Mouse (Mus musculus) G1E (cell line): ENCODE data around the gene Hypk.

ENCODE experiments used
- CTCF ChIP-seq: IDR thresholded peaks from 2 replicates; pipeline ENCODE4 v1.5.1; 2012; ENCODE audit warnings: low read depth, low read length, inconsistent platforms, mixed read lengths
- POLR2AphosphoS5 ChIP-seq: IDR thresholded peaks from 2 replicates; pipeline ENCODE4 v1.6.1; 2012; ENCODE audit warnings: low read depth, low read length, inconsistent platforms; ENCODE audit not compliant: insufficient replicate concordance
- TAL1 ChIP-seq: conservative IDR thresholded peaks from 2 replicates; pipeline ENCODE4 v1.6.1; 2012; ENCODE audit warnings: low read depth, low read length, inconsistent platforms, mixed read lengths

DNA sequence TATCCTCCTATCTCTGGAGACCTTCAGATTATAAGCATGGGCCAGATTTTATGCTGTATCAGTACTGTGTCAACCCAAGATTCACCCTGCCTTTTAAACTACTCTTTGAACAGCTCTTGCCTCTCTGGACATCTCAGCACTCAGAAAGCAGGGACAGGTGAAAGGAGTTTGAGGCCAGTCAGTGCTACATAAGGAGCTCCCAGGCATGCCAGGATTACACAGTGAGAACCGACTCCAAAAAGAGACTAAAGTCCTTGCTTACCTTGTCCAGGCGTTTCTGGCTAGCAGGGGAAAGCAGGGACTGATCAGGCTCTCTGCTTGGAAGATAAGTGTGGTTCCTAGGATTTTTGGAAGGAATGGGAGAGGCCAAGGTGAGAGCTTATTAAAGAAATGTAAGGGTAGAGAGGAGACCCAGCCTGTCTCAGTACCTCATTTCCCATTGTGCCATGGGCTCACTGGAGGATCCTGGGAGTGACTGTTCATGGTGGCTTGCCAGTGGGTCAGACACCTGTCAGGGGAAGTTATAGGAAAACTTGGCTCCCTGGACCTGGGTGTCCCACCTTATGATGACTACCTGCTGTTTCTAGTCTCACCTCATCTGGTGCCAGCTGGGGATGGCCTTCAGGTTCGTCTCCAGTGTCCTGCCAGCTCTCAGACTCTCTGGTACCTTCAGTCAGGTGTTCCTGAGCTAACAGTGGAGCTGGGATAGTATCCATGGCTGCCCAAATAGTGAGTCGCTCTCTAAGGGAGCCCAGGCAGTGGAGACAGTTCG, 12.1 kb upstream of the Hypk start:
- TF ChIP-seq TAL1 (no peak), CTCF (no peak), POLR2AphosphoS5 (no peak)
